23 mouse cellular contexts compared by ENCODE assay signal in the genomic region with DNA sequence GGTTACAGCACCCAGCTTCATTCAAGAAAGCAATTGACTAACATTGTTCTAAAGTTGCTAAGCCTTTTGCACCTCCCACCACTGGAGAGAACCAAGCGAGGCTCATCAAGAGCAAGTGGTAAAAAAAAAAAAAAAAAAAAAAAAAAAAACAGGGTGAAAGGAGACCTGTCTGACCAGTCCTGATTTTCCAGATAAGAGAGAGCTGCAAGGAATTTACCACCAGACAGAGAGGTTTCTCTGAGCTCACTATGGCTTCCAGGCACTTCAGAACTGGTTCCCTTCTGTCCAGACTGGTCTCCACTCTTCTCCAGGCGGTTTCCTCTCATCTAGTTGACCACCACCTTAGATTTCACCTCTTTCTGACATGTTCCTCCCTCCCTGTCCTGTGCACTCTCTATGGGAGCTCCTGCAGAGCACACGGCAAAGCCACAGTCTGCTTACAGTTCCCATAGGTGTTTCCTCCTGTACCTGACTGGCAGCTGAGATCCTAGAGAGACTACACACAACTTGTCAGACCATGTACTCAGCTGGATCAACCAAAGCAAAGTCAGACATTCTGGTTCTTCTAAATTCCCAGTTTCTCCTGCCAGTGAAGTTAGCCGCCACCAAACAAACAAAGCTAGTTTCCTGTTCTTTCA. TPM values are rescaled to one million over a fixed set of nuclear protein-coding genes. Genes with fewer than 3 reads are reported as not detected.
DNase-seq lines count a peak whose midpoint lies in the region; ATAC-seq and TF ChIP-seq lines count a peak whose summit lies in the region.
"Had no signal": no experiment of that assay in that cellular context is flagged by ENCODE, and none has a peak within 500 bp of the region (broad histone marks: within the 10 kb centered on the region; RNA-seq: fewer than 3 reads in every experiment).

No protein-coding gene starts in this region.

- TF ChIP-seq CTCF in lung, embryonic 14.5 days (IDR thresholded peaks at IDR 0.05; ENCODE audit: low read depth) = no peak
- TF ChIP-seq CTCF in thymus, adult 2 months (IDR thresholded peaks at IDR 0.05; ENCODE audit: borderline replicate concordance, control insufficient read depth, extremely low read depth, insufficient read depth, low read length, poor library complexity) = no peak

- H3K4me3 ChIP-seq in embryonic facial prominence, embryonic 12.5 days = no peak overlapping the region
- no peak overlapping the region for H3K4me3 ChIP-seq in embryonic facial prominence, embryonic 10.5 days
- H3K4me3 ChIP-seq in lung, embryonic 14.5 days (ENCODE audit: low read depth, low read length) = no peak overlapping the region
- H3K4me3 ChIP-seq in embryonic facial prominence, embryonic 15.5 days (replicated peaks) = no peak overlapping the region
- H3K4me3 ChIP-seq in stomach, embryonic 16.5 days (replicated peaks; ENCODE audit: low read length) = no peak overlapping the region
- H3K4me3 ChIP-seq in midbrain, embryonic 11.5 days (ENCODE audit: low read depth, low read length) = no peak overlapping the region
- H3K4me3 ChIP-seq in thymus, adult 2 months (ENCODE audit: control insufficient read depth, insufficient read depth, low read length) = no peak overlapping the region
- H3K4me3 ChIP-seq: forebrain, embryonic 15.5 days; heart, embryonic 15.5 days; hindbrain, embryonic 13.5 days; limb, embryonic 13.5 days; liver, embryonic 13.5 days; megakaryocyte, embryonic 14.5 days had no signal

- WGBS in embryonic facial prominence, embryonic 12.5 days = 67% methylated on average over 4 of the region's 4 CpGs
- 79% methylated on average over 4 of the region's 4 CpGs for WGBS in embryonic facial prominence, embryonic 10.5 days
- 68% methylated on average over 4 of the region's 4 CpGs for WGBS in lung, embryonic 14.5 days
- WGBS in embryonic facial prominence, embryonic 15.5 days = 55% methylated on average over 4 of the region's 4 CpGs
- WGBS in stomach, embryonic 16.5 days = 58% methylated on average over 4 of the region's 4 CpGs
- 78% methylated on average over 4 of the region's 4 CpGs for WGBS in midbrain, embryonic 11.5 days
- 89% methylated on average over 4 of the region's 4 CpGs for WGBS in thymus, adult 2 months

- no peak for ATAC-seq in embryonic facial prominence, embryonic 12.5 days (ENCODE audit: insufficient number of reproducible peaks, insufficient read depth, low FRiP score, low TSS enrichment)
- ATAC-seq in lung, embryonic 14.5 days (ENCODE audit: insufficient read depth) = peak; percentile 69
- no peak for ATAC-seq in embryonic facial prominence, embryonic 15.5 days (ENCODE audit: insufficient number of reproducible peaks, low FRiP score, low TSS enrichment, low read depth)
- no peak for ATAC-seq in stomach, embryonic 16.5 days (ENCODE audit: insufficient read depth, low FRiP score)
- no peak for ATAC-seq in midbrain, embryonic 11.5 days (ENCODE audit: low FRiP score)
- ATAC-seq: forebrain, embryonic 15.5 days had no signal

- H3K4me2 ChIP-seq in embryonic facial prominence, embryonic 12.5 days (replicated peaks) = no peak overlapping the region
- no peak overlapping the region for H3K4me2 ChIP-seq in lung, embryonic 14.5 days
- H3K4me2 ChIP-seq in embryonic facial prominence, embryonic 15.5 days (replicated peaks) = no peak overlapping the region
- no peak overlapping the region for H3K4me2 ChIP-seq in stomach, embryonic 16.5 days (ENCODE audit: low read depth, low read length)
- no peak overlapping the region for H3K4me2 ChIP-seq in midbrain, embryonic 11.5 days
- H3K4me2 ChIP-seq: forebrain, embryonic 15.5 days; heart, embryonic 15.5 days; hindbrain, embryonic 13.5 days; limb, embryonic 13.5 days; liver, embryonic 13.5 days had no signal

- no peak for TF ChIP-seq POLR2A in thymus, adult 2 months (IDR thresholded peaks at IDR 0.05; ENCODE audit: control insufficient read depth, extremely low read depth, insufficient read depth, low read length, poor library complexity)

- no peaks in the 10 kb centered on the region for H3K9me3 ChIP-seq in embryonic facial prominence, embryonic 12.5 days
- no peaks in the 10 kb centered on the region for H3K9me3 ChIP-seq in embryonic facial prominence, embryonic 10.5 days
- no peaks in the 10 kb centered on the region for H3K9me3 ChIP-seq in lung, embryonic 14.5 days (ENCODE audit: low read depth, low read length)
- no peaks in the 10 kb centered on the region for H3K9me3 ChIP-seq in embryonic facial prominence, embryonic 15.5 days (replicated peaks)
- no peaks in the 10 kb centered on the region for H3K9me3 ChIP-seq in stomach, embryonic 16.5 days (replicated peaks; ENCODE audit: control insufficient read depth, low read length)
- H3K9me3 ChIP-seq in midbrain, embryonic 11.5 days (ENCODE audit: control insufficient read depth, low read length) = no peaks in the 10 kb centered on the region
- H3K9me3 ChIP-seq: forebrain, embryonic 15.5 days; heart, embryonic 15.5 days; hindbrain, embryonic 13.5 days; limb, embryonic 13.5 days; liver, embryonic 13.5 days; megakaryocyte, embryonic 14.5 days had no signal

- H3K27me3 ChIP-seq in embryonic facial prominence, embryonic 12.5 days = no peaks in the 10 kb centered on the region
- H3K27me3 ChIP-seq in embryonic facial prominence, embryonic 10.5 days (replicated peaks; ENCODE audit: low read depth, poor library complexity, severe bottlenecking) = no peaks in the 10 kb centered on the region; the same call in 1 of the 2 replicates
- H3K27me3 ChIP-seq in lung, embryonic 14.5 days (ENCODE audit: insufficient read depth, low read length) = no peaks in the 10 kb centered on the region
- no peaks in the 10 kb centered on the region for H3K27me3 ChIP-seq in embryonic facial prominence, embryonic 15.5 days
- no peaks in the 10 kb centered on the region for H3K27me3 ChIP-seq in stomach, embryonic 16.5 days (ENCODE audit: control insufficient read depth, insufficient read depth, low read length)
- H3K27me3 ChIP-seq in midbrain, embryonic 11.5 days (ENCODE audit: control insufficient read depth, insufficient read depth, low read length) = no peaks in the 10 kb centered on the region
- no peaks in the 10 kb centered on the region for H3K27me3 ChIP-seq in thymus, adult 2 months (ENCODE audit: control insufficient read depth, insufficient read depth, low read length)
- H3K27me3 ChIP-seq: forebrain, embryonic 15.5 days; hindbrain, embryonic 13.5 days; limb, embryonic 13.5 days; liver, embryonic 13.5 days had no signal

- 0 out of 2 replicates have a peak overlapping the region, but pooled peaks have one; percentile 6 for H3K27ac ChIP-seq in embryonic facial prominence, embryonic 12.5 days
- no peak overlapping the region for H3K27ac ChIP-seq in embryonic facial prominence, embryonic 10.5 days (replicated peaks)
- peak overlapping the region; percentile 54 for H3K27ac ChIP-seq in lung, embryonic 14.5 days (ENCODE audit: low read depth)
- H3K27ac ChIP-seq in embryonic facial prominence, embryonic 15.5 days (replicated peaks) = 0 out of 2 replicates have a peak overlapping the region, but pooled peaks have one; percentile 12
- H3K27ac ChIP-seq in stomach, embryonic 16.5 days (ENCODE audit: low read length) = peak overlapping the region; percentile 80
- H3K27ac ChIP-seq in midbrain, embryonic 11.5 days (ENCODE audit: low read depth, low read length) = no peak overlapping the region
- no peak overlapping the region for H3K27ac ChIP-seq in thymus, adult 2 months (ENCODE audit: control insufficient read depth, insufficient read depth, low read length)
- H3K27ac ChIP-seq: forebrain, embryonic 15.5 days; heart, embryonic 15.5 days; hindbrain, embryonic 13.5 days; limb, embryonic 13.5 days; liver, embryonic 13.5 days had no signal

- no peaks in the 10 kb centered on the region for H3K36me3 ChIP-seq in embryonic facial prominence, embryonic 12.5 days
- H3K36me3 ChIP-seq in embryonic facial prominence, embryonic 10.5 days (replicated peaks) = 0 out of 2 replicates have a peak, but pooled peaks cover 4% of the 10 kb centered on the region
- H3K36me3 ChIP-seq in lung, embryonic 14.5 days (ENCODE audit: insufficient read depth) = peaks cover 8% of the 10 kb centered on the region; the same call in 1 of the 2 replicates
- no peaks in the 10 kb centered on the region for H3K36me3 ChIP-seq in embryonic facial prominence, embryonic 15.5 days
- no peaks in the 10 kb centered on the region for H3K36me3 ChIP-seq in stomach, embryonic 16.5 days (ENCODE audit: control insufficient read depth, insufficient read depth, low read length)
- H3K36me3 ChIP-seq in midbrain, embryonic 11.5 days (ENCODE audit: control insufficient read depth, insufficient read depth, low read length) = no peaks in the 10 kb centered on the region
- H3K36me3 ChIP-seq in thymus, adult 2 months (ENCODE audit: control insufficient read depth, insufficient read depth, low read length) = no peaks in the 10 kb centered on the region
- H3K36me3 ChIP-seq: forebrain, embryonic 15.5 days; heart, embryonic 15.5 days; hindbrain, embryonic 13.5 days; liver, embryonic 13.5 days had no signal

- H3K4me1 ChIP-seq in embryonic facial prominence, embryonic 12.5 days = no peaks in the 10 kb centered on the region
- peaks cover 10% of the 10 kb centered on the region for H3K4me1 ChIP-seq in embryonic facial prominence, embryonic 10.5 days
- no peaks in the 10 kb centered on the region for H3K4me1 ChIP-seq in lung, embryonic 14.5 days (ENCODE audit: insufficient read depth)
- 0 out of 2 replicates have a peak, but pooled peaks cover 13% of the 10 kb centered on the region for H3K4me1 ChIP-seq in embryonic facial prominence, embryonic 15.5 days
- no peaks in the 10 kb centered on the region for H3K4me1 ChIP-seq in stomach, embryonic 16.5 days (ENCODE audit: control insufficient read depth, insufficient read depth, low read length)
- H3K4me1 ChIP-seq in midbrain, embryonic 11.5 days (ENCODE audit: control insufficient read depth, insufficient read depth, low read length) = no peaks in the 10 kb centered on the region
- H3K4me1 ChIP-seq in thymus, adult 2 months (replicated peaks; ENCODE audit: control insufficient read depth, insufficient read depth, low read length) = peaks cover 5% of the 10 kb centered on the region
- H3K4me1 ChIP-seq: heart, embryonic 15.5 days; liver, embryonic 13.5 days had no signal

- no peak for DNase-seq in embryonic facial prominence, embryonic 10.5 days (ENCODE audit: low spot score)
- DNase-seq in lung, embryonic 14.5 days = peak; percentile 54
- no peak for DNase-seq in lung, postnatal 4 days
- no peak for DNase-seq in midbrain, embryonic 11.5 days (ENCODE audit: low spot score, missing footprints)
- no peak for DNase-seq in thymus, adult 2 months
- DNase-seq: adrenal gland, postnatal 36 days; cerebellum, adult 11 months; cerebellum, adult 9-11 months; heart, postnatal 36 days; kidney, postnatal 10 days; layer of hippocampus, postnatal 36 days; liver, embryonic 13.5 days; lung, postnatal 10 days; midbrain, embryonic 14.5 days; right cerebral cortex, postnatal 14 days had no signal

- H3K9ac ChIP-seq in embryonic facial prominence, embryonic 12.5 days = no peak overlapping the region
- no peak overlapping the region for H3K9ac ChIP-seq in lung, embryonic 14.5 days
- no peak overlapping the region for H3K9ac ChIP-seq in embryonic facial prominence, embryonic 15.5 days
- H3K9ac ChIP-seq in stomach, embryonic 16.5 days (ENCODE audit: low read length) = no peak overlapping the region
- no peak overlapping the region for H3K9ac ChIP-seq in midbrain, embryonic 11.5 days (ENCODE audit: low read length)
- H3K9ac ChIP-seq: forebrain, embryonic 15.5 days; heart, embryonic 15.5 days; hindbrain, embryonic 13.5 days; limb, embryonic 13.5 days; liver, embryonic 13.5 days had no signal

RNA-seq across cellular contexts. Expression of a gene that starts 7.7 kb away (rescaled TPM):
- polyA plus RNA-seq in embryonic facial prominence, embryonic 12.5 days (2016; fragmentation: Nextera tagmentation; extraction: Ambion mirVana) = 37.5 and 40.1 TPM in 2 replicates
- 27.2 and 30.2 TPM in 2 replicates for polyA plus RNA-seq in embryonic facial prominence, embryonic 10.5 days (2016; fragmentation: Nextera tagmentation; extraction: Ambion mirVana)
- 48.3 and 50.7 TPM in 2 replicates for polyA plus RNA-seq in lung, embryonic 14.5 days (2014; fragmentation: Nextera tagmentation; extraction: Ambion mirVana)
- 35.8 and 39.9 TPM in 2 replicates for polyA plus RNA-seq in embryonic facial prominence, embryonic 15.5 days (2015; fragmentation: Nextera tagmentation; extraction: Ambion mirVana)
- 38.0 and 41.6 TPM in 2 replicates for polyA plus RNA-seq in stomach, embryonic 16.5 days (2015; fragmentation: Nextera tagmentation; extraction: Ambion mirVana)
- 16.6 and 19.4 TPM in 2 replicates for polyA plus RNA-seq in midbrain, embryonic 11.5 days (2014; fragmentation: Nextera tagmentation; extraction: Ambion mirVana)
- polyA plus RNA-seq in thymus, adult 2 months (2012; rRNA removed) = 2.1 TPM in 2 replicates

RNA-seq across cellular contexts. Expression of a gene that starts 54.3 kb away (rescaled TPM):
- 0.24 TPM in 2 replicates for polyA plus RNA-seq in embryonic facial prominence, embryonic 12.5 days (2016; fragmentation: Nextera tagmentation; extraction: Ambion mirVana)
- polyA plus RNA-seq in embryonic facial prominence, embryonic 10.5 days (2016; fragmentation: Nextera tagmentation; extraction: Ambion mirVana) = 0.37 and 0.38 TPM in 2 replicates
- 0.15 and 0.74 TPM in 2 replicates for polyA plus RNA-seq in lung, embryonic 14.5 days (2014; fragmentation: Nextera tagmentation; extraction: Ambion mirVana)
- 0.49 and 1.0 TPM in 2 replicates for polyA plus RNA-seq in embryonic facial prominence, embryonic 15.5 days (2015; fragmentation: Nextera tagmentation; extraction: Ambion mirVana)
- 0.60 and 0.83 TPM in 2 replicates for polyA plus RNA-seq in stomach, embryonic 16.5 days (2015; fragmentation: Nextera tagmentation; extraction: Ambion mirVana)
- polyA plus RNA-seq in midbrain, embryonic 11.5 days (2014; fragmentation: Nextera tagmentation; extraction: Ambion mirVana) = 0.37 and 0.40 TPM in 2 replicates
- 14.7 and 15.0 TPM in 2 replicates for polyA plus RNA-seq in thymus, adult 2 months (2012; rRNA removed)

Comparison
In these comparisons a context has a peak if more than half of its experiments do, and no peak if none do; other contexts are left out.
1. H3K27ac ChIP-seq: peak in embryonic facial prominence, embryonic 12.5 days (single experiment), lung, embryonic 14.5 days (single experiment), embryonic facial prominence, embryonic 15.5 days (single experiment) and stomach, embryonic 16.5 days (single experiment); none in embryonic facial prominence, embryonic 10.5 days (single experiment), midbrain, embryonic 11.5 days (single experiment) and thymus, adult 2 months (single experiment).